Mouse (Mus musculus) small intestine, adult 2 months (tissue): ENCODE measurements around the gene Cit. TPM values are rescaled to one million over a fixed set of nuclear protein-coding genes. Genes with fewer than 3 reads are reported as not detected.

ENCODE experiments used
- H3K27ac ChIP-seq: fragments of 200-500 bp; 2 replicates; pipeline ENCODE4 v1.5.1; 2012; ENCODE audit warnings: low read depth, low read length, control low read depth, inconsistent platforms; ENCODE audit not compliant: insufficient read depth
- H3K27me3 ChIP-seq: fragments of 200-500 bp; 2 replicates; pipeline ENCODE4 v1.6.1; 2012; ENCODE audit warnings: mild to moderate bottlenecking, moderate library complexity, low read length, inconsistent platforms; ENCODE audit not compliant: control insufficient read depth, insufficient read depth
- H3K36me3 ChIP-seq: fragments of 200-500 bp; 2 replicates; pipeline ENCODE4 v1.6.1; 2012; ENCODE audit warnings: mild to moderate bottlenecking, low read length, control low read depth, inconsistent platforms; ENCODE audit not compliant: control insufficient read depth, insufficient read depth
- H3K4me1 ChIP-seq: fragments of 200-500 bp; 2 replicates; pipeline ENCODE4 v1.6.1; 2012; ENCODE audit warnings: low read length, inconsistent platforms, mixed read lengths; ENCODE audit not compliant: control insufficient read depth, insufficient read depth, insufficient read length
- H3K4me3 ChIP-seq: fragments of 200-500 bp; 2 replicates; pipeline ENCODE4 v1.5.1; 2012; ENCODE audit warnings: low read depth, mild to moderate bottlenecking, control low read depth, inconsistent platforms, low read length, moderate library complexity
- CTCF ChIP-seq: fragments of 200-500 bp; IDR thresholded peaks from 2 replicates; pipeline ENCODE4 v1.5.1; 2012; ENCODE audit warnings: low read depth, mild to moderate bottlenecking, control low read depth, inconsistent platforms, low read length, moderate library complexity, mixed read lengths; ENCODE audit not compliant: insufficient replicate concordance, insufficient read length; ENCODE audit errors: extremely low read depth
- POLR2A ChIP-seq: fragments of 200-500 bp; IDR thresholded peaks from 2 replicates; pipeline ENCODE4 v1.6.1; 2012; ENCODE audit warnings: low read depth, mild to moderate bottlenecking, control low read depth, inconsistent platforms, low read length, moderate library complexity
- WGBS: fragments of 180-500 bp; shearing (Covaris S2); methylation state at CpG from one replicate; pipeline ENCODE4 v1.1.7; 2018; 5-methylcytosine and 5-hydroxymethylcytosine counted together
- polyA plus RNA-seq: library from polyadenylated mRNA; depleted of rRNA; stranded (reverse); fragments of >200 nt; gene quantifications from 2 replicates; pipeline ENCODE4 v1.2.3, GENCODE M21; 2012

Gene Cit
- polyA plus RNA-seq, 1 experiment, result 2.8 TPM

- WGBS, result 65% methylated on average over 11 of the region's 11 CpGs
- TF ChIP-seq POLR2A (no peak), CTCF (no peak)
Measured at GRCm38 (mm10) chr5:115910491-115910890, 65.4 kb downstream of the Cit start.

GRCm38 (mm10) chr5:115915481-115915880, 70.4 kb downstream of the Cit start:
- no peaks in the 10 kb centered on the region for H3K27me3 ChIP-seq
- H3K4me1 ChIP-seq, result no peaks in the 10 kb centered on the region
- WGBS, result 84% methylated on average over 5 of the region's 5 CpGs
- H3K4me3 ChIP-seq, result no peak overlapping the region
- no peak overlapping the region for H3K27ac ChIP-seq
- no peak for TF ChIP-seq POLR2A
- no peak for TF ChIP-seq CTCF
- H3K36me3 ChIP-seq, result no peaks in the 10 kb centered on the region

More at GRCm38 (mm10) chr5:115910491-115910890, 65.4 kb downstream of the Cit start:
- Histone ChIP-seq H3K4me1 (no peaks in the 10 kb centered on the region), H3K27me3 (no peaks in the 10 kb centered on the region), H3K27ac (no peak overlapping the region), H3K36me3 (no peaks in the 10 kb centered on the region), H3K4me3 (no peak overlapping the region)

DNA sequence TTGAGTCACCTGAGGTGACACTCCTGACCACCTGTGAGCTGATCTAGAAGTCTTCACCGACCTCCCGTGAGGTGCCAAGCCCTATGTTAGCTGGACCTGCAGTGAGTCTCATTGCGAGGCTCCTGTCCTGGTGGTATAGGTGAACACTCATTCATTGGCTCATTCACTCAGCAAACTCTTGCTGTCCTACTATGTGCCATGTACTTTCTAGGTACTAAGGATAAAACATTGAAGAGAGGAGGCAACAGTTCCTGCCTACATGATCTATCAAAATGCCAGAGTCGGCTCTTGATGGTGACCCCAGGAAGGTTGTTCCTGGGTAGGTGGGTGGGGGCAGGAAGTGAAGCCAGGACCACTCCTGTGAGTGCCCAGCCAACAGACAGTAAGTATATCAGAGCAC, 72.9 kb downstream of the Cit start:
- TF ChIP-seq CTCF (no peak), POLR2A (no peak)
- Histone ChIP-seq H3K36me3 (no peaks in the 10 kb centered on the region), H3K27me3 (no peaks in the 10 kb centered on the region), H3K4me3 (no peak overlapping the region), H3K4me1 (no peaks in the 10 kb centered on the region), H3K27ac (no peak overlapping the region)
- WGBS, result 89% methylated on average over 4 of the region's 4 CpGs

- 92% methylated on average over 23 of the region's 23 CpGs for WGBS
- TF ChIP-seq CTCF (no peak), POLR2A (no peak)
- H3K4me1 ChIP-seq, result no peaks in the 10 kb centered on the region
- H3K27ac ChIP-seq, result no peak overlapping the region
- H3K36me3 ChIP-seq, result no peaks in the 10 kb centered on the region
- no peak overlapping the region for H3K4me3 ChIP-seq
- no peaks in the 10 kb centered on the region for H3K27me3 ChIP-seq
Measured at GRCm38 (mm10) chr5:115918597-115919351, 73.7 kb downstream of the Cit start.

- peaks cover 4% of the 10 kb centered on the region; the same call in 1 of the 2 replicates for H3K36me3 ChIP-seq
- TF ChIP-seq CTCF (no peak), POLR2A (no peak)
- H3K4me1 ChIP-seq, result no peaks in the 10 kb centered on the region
- H3K27me3 ChIP-seq, result no peaks in the 10 kb centered on the region
- 79% methylated on average over 9 of the region's 9 CpGs for WGBS
- H3K4me3 ChIP-seq, result no peak overlapping the region
- no peak overlapping the region for H3K27ac ChIP-seq
Measured at GRCm38 (mm10) chr5:115921990-115922389, 76.9 kb downstream of the Cit start.

GRCm38 (mm10) chr5:115924946-115925345, 79.9 kb downstream of the Cit start:
- Histone ChIP-seq H3K36me3 (peaks cover 7% of the 10 kb centered on the region; the same call in 1 of the 2 replicates), H3K27ac (no peak overlapping the region), H3K27me3 (no peaks in the 10 kb centered on the region), H3K4me1 (no peaks in the 10 kb centered on the region), H3K4me3 (no peak overlapping the region)
- TF ChIP-seq CTCF, result no peak
- TF ChIP-seq POLR2A, result no peak
- WGBS, result 95% methylated on average over 7 of the region's 7 CpGs

DNA sequence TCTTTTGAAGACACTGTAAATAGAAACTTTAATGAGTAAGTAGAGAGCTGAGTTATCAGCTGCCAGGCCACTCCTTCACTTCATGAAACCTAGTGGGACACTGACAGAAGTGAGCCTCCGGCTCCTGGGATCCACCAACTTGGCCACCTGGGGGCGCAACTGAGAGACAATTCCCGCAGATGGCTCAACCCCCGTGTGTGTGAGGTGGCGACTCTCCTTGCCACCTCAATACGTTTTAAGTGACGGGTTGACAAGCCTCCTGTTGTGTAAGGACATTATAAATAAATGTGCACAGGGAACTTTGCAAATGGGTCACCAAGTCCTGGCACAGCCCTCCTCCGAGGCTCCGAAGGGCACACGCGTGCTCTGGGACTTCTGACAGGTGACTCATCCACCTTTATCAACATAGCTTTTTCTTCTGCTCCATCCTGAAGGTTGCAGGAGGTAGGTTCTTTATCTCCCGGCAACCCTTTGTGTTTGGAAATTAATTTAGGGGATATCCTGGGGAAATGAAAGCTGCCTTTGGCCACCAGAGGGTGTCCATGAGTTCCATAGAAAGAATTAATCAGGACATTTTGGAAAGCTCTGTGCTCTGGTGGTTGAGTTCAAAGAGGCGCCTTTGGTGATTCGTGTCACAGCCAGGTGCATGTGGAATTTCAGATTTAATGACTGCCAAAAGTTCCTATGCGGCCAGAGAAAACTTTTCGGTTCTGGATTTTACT, 83.9 kb downstream of the Cit start:
- H3K27me3 ChIP-seq, result no peaks in the 10 kb centered on the region
- no peak overlapping the region for H3K4me3 ChIP-seq
- no peaks in the 10 kb centered on the region for H3K4me1 ChIP-seq
- TF ChIP-seq POLR2A (no peak), CTCF (no peak)
- WGBS, result 88% methylated on average over 16 of the region's 16 CpGs
- no peak overlapping the region for H3K27ac ChIP-seq
- H3K36me3 ChIP-seq, result peaks cover 8% of the 10 kb centered on the region; the same call in 1 of the 2 replicates
